Mouse (Mus musculus) myocyte (in vitro differentiated cells): Measurements from ENCODE around the gene Nkapd1. TPM values are rescaled to one million over a fixed set of nuclear protein-coding genes. Genes with fewer than 3 reads are reported as not detected.
"Not testable (repeated sequence)": the region's sequence is repeated elsewhere in the genome, so short reads cannot be mapped to it uniquely, and the experiment has no call there.

Source experiments
- H3K27me3 ChIP-seq: one replicate; pipeline ENCODE4 v1.6.1; 2011; ENCODE audit not compliant: control insufficient read depth, insufficient read depth, insufficient read length
- H3K36me3 ChIP-seq: one replicate; pipeline ENCODE4 v1.6.1; 2011; ENCODE audit not compliant: control insufficient read depth, insufficient read depth
- H3K4me2 ChIP-seq: one replicate; pipeline ENCODE4 v1.6.1; 2011; ENCODE audit warnings: low read depth, control low read depth
- H3K4me3 ChIP-seq: one replicate; pipeline ENCODE4 v1.5.1; 2011; ENCODE audit warnings: mild to moderate bottlenecking, control low read depth, moderate library complexity
- H3K79me2 ChIP-seq: one replicate; pipeline ENCODE4 v1.6.1; 2011; ENCODE audit not compliant: control insufficient read depth, insufficient read depth
- H3ac ChIP-seq: one replicate; pipeline ENCODE4 v1.6.1; 2011; ENCODE audit not compliant: control insufficient read depth, insufficient read length
- CEBPB ChIP-seq: IDR thresholded peaks from 2 replicates; pipeline ENCODE4 v1.6.1; 2011; ENCODE audit warnings: mild to moderate bottlenecking, moderate library complexity; ENCODE audit not compliant: poor library complexity, insufficient read depth, severe bottlenecking
- E2F4 ChIP-seq: IDR thresholded peaks from one replicate; pipeline ENCODE4 v1.6.1; 2011; ENCODE audit warnings: mild to moderate bottlenecking, control low read depth, moderate library complexity; ENCODE audit not compliant: insufficient read depth
- MAX ChIP-seq: IDR thresholded peaks from one replicate; pipeline ENCODE4 v1.6.1; 2011; ENCODE audit warnings: low read depth, mild to moderate bottlenecking, control low read depth
- MYOD1 ChIP-seq, 3 experiments: IDR thresholded peaks; one replicate each; pipeline ENCODE4 v1.6.1; 2011; ENCODE audit warnings: control low read depth in 2 of 3, low read depth in 2 of 3, mild to moderate bottlenecking in 2 of 3, moderate library complexity in 1 of 3; ENCODE audit not compliant: insufficient read length in 2 of 3, control insufficient read depth in 1 of 3
- MYOG ChIP-seq, 3 experiments: IDR thresholded peaks; one replicate each; pipeline ENCODE4 v1.6.1; 2011; ENCODE audit warnings: control low read depth in 2 of 3, low read depth in 2 of 3, mild to moderate bottlenecking in 2 of 3; ENCODE audit not compliant: insufficient read length in 2 of 3, control insufficient read depth in 1 of 3, insufficient read depth in 1 of 3
- POLR2A ChIP-seq: IDR thresholded peaks from one replicate; pipeline ENCODE4 v1.6.1; 2011; ENCODE audit warnings: low read depth, mild to moderate bottlenecking, control low read depth, moderate library complexity; ENCODE audit not compliant: insufficient read length
- POLR2AphosphoS2 ChIP-seq: IDR thresholded peaks from one replicate; pipeline ENCODE4 v1.6.1; 2011; ENCODE audit warnings: low read depth, control low read depth; ENCODE audit not compliant: insufficient read length
- REST ChIP-seq: IDR thresholded peaks from one replicate; pipeline ENCODE4 v1.6.1; 2011; ENCODE audit warnings: mild to moderate bottlenecking, control low read depth, moderate library complexity; ENCODE audit not compliant: insufficient read depth, insufficient read length
- SRF ChIP-seq: IDR thresholded peaks from one replicate; pipeline ENCODE4 v1.6.1; 2011; ENCODE audit warnings: low read depth; ENCODE audit not compliant: control insufficient read depth, insufficient read length
- TCF12 ChIP-seq: IDR thresholded peaks from one replicate; pipeline ENCODE4 v1.6.1; 2011; ENCODE audit warnings: mild to moderate bottlenecking, control low read depth; ENCODE audit not compliant: poor library complexity, insufficient read depth, severe bottlenecking
- TCF3 ChIP-seq: IDR thresholded peaks from one replicate; pipeline ENCODE4 v1.6.1; 2011; ENCODE audit warnings: low read depth, control low read depth; ENCODE audit not compliant: insufficient read length
- USF1 ChIP-seq: IDR thresholded peaks from one replicate; pipeline ENCODE4 v1.6.1; 2011; ENCODE audit warnings: low read depth, mild to moderate bottlenecking, control low read depth, moderate library complexity
- polyA plus RNA-seq: library from polyadenylated mRNA; unstranded; fragments of >200 nt; fragmentation: generic; extraction: Trizol; gene quantifications from one replicate; pipeline ENCODE4 v1.2.1, GENCODE M21; 2012; ENCODE audit warnings: missing spikeins

The Nkapd1 gene
- polyA plus RNA-seq, 1 experiment = 4.8 TPM

- H3ac ChIP-seq = no peak overlapping the region
- no peaks in the 10 kb centered on the region for H3K79me2 ChIP-seq
- TF ChIP-seq E2F4 (no peak), REST (no peak), TCF12 (no peak), USF1 (no peak), MYOD1 (IDR thresholded peaks at IDR 0.05; ENCODE audit: control insufficient read depth in 1 of 3, insufficient read length in 2 of 3, low read depth in 2 of 3) (no peak), TCF3 (no peak), CEBPB (no peak), MYOG (IDR thresholded peaks at IDR 0.05; ENCODE audit: control insufficient read depth in 1 of 3, insufficient read depth in 1 of 3, insufficient read length in 2 of 3, low read depth in 2 of 3) (no peak), POLR2A (no peak), POLR2AphosphoS2 (no peak)
- H3K27me3 ChIP-seq = no peaks in the 10 kb centered on the region
- H3K36me3 ChIP-seq = peaks cover 39% of the 10 kb centered on the region
- no peak overlapping the region for H3K4me2 ChIP-seq
- H3K4me3 ChIP-seq = no peak overlapping the region
Observed at GRCm38 (mm10) chr9:50646826-50647370, 29.6 kb upstream of the Nkapd1 start.

DNA sequence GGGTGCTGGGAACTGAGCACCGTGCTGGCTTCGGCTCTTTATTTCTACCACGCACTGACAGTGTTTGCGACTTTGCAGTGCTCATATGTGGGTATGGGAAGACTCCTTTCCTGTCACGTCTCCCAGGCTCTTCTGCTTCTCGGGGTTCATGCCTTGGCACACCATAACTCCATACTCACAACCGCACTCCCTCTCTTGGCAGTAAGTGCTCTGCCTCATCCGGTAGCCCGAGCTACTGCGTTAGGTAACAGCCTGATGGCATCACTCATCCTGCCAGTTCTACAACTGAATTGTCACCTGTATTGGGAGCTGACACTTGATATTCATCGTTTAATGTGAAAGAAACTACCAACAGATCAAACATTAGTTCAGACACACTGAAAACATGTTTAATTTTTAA lies 17.0 kb upstream of the Nkapd1 start:
- Histone ChIP-seq H3K27me3 (no peaks in the 10 kb centered on the region), H3ac (no peak overlapping the region), H3K4me3 (no peak overlapping the region), H3K79me2 (no peaks in the 10 kb centered on the region), H3K36me3 (peaks cover 14% of the 10 kb centered on the region), H3K4me2 (no peak overlapping the region)
- TF ChIP-seq MYOG (IDR thresholded peaks at IDR 0.05; ENCODE audit: control insufficient read depth in 1 of 3, insufficient read depth in 1 of 3, insufficient read length in 2 of 3, low read depth in 2 of 3) (no peak), REST (no peak), SRF (no peak), CEBPB (no peak), MAX (no peak), USF1 (no peak), MYOD1 (IDR thresholded peaks at IDR 0.05; ENCODE audit: control insufficient read depth in 1 of 3, insufficient read length in 2 of 3, low read depth in 2 of 3) (no peak), POLR2A (no peak), POLR2AphosphoS2 (no peak), E2F4 (no peak), TCF12 (no peak), TCF3 (no peak)

DNA sequence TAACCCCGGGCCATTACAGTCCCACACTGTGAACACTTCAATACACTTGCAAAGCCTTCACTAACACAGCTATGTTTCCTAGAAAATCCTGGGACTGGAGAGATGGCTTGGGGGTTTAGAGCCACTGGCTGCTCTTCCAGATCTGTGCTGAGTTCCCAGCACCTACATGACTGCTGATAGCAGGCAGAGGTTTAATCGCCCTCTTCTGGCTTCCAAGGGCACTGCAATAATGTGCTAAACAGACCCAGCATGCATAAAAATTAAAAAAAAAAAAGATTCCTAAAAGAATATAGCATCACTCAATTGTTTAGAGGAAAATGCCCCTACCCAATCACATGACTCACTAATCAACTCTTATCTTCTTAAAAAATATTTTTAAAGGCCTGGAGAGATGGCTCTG lies 15.8 kb upstream of the Nkapd1 start:
- Histone ChIP-seq H3K27me3 (no peaks in the 10 kb centered on the region), H3K4me3 (no peak overlapping the region), H3K79me2 (no peaks in the 10 kb centered on the region), H3K4me2 (no peak overlapping the region), H3ac (no peak overlapping the region), H3K36me3 (peaks cover 14% of the 10 kb centered on the region)
- TF ChIP-seq POLR2A (no peak), SRF (no peak), REST (no peak), MAX (no peak), TCF12 (no peak)

DNA sequence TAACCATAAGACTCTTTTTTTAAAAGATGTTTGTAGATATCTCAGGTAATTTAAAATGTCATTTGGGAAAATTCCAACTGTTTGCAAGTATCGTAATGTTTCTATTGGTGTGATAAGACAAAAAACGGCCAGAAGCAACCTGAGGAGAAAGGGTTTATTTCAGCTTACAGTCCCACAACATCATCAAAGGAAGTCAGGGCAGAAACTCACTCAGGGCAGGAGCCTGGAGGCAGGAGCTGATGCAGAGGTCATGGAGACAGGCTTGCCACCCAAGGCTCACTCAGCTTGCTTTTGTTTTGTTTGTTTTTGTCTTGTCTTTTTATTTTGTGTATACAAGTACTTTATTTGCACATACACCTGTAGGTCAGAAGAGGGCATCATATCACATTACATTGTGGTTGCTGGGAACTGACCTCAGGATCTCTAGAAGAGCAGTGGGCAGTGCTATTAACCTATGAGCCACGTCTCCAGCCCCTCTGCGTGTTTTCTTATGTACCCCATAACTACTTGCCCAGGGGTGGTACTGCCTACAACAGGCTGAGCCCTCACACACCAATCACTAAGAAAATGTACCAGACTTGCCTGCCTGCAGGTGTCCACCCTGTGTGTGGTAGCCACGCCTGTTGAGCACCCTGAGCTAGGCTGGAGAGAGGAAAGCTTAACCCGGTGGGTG lies 14.9 kb upstream of the Nkapd1 start:
- H3K36me3 ChIP-seq = peaks cover 9% of the 10 kb centered on the region
- H3K4me3 ChIP-seq = no peak overlapping the region
- H3K79me2 ChIP-seq = no peaks in the 10 kb centered on the region
- no peak overlapping the region for H3K4me2 ChIP-seq
- no peak overlapping the region for H3ac ChIP-seq
- TF ChIP-seq MAX (no peak), CEBPB (no peak), POLR2A (no peak), POLR2AphosphoS2 (peak; percentile 42), SRF (no peak), TCF12 (no peak), MYOD1 (IDR thresholded peaks at IDR 0.05; ENCODE audit: control insufficient read depth in 1 of 3, insufficient read length in 2 of 3, low read depth in 2 of 3) (no peak), USF1 (no peak)
- H3K27me3 ChIP-seq = no peaks in the 10 kb centered on the region

- H3K36me3 ChIP-seq, H3K27me3 ChIP-seq, H3K79me2 ChIP-seq, H3K4me3 ChIP-seq, H3ac ChIP-seq, H3K4me2 ChIP-seq: not testable (repeated sequence)
Observed at GRCm38 (mm10) chr9:50630903-50631302, 13.6 kb upstream of the Nkapd1 start.
